Mouse (Mus musculus) CH12.LX (cell line): ENCODE data around the gene Krtap5-3. TPM values are rescaled to one million over a fixed set of nuclear protein-coding genes. Genes with fewer than 3 reads are reported as not detected.
"Not testable (repeated sequence)": the region's sequence is repeated elsewhere in the genome, so short reads cannot be mapped to it uniquely, and the experiment has no call there.

Source experiments
- DNase-seq: peaks from one replicate; pipeline ENCODE4 v3.0.0-alpha.2; 2013; ENCODE audit errors: extremely low read depth
- H3K27ac ChIP-seq: 2 replicates; pipeline ENCODE4 v1.5.1; 2012; ENCODE audit warnings: low read depth, mild to moderate bottlenecking, control low read depth, moderate library complexity; ENCODE audit not compliant: insufficient read depth
- H3K27me3 ChIP-seq: replicated peaks from 2 replicates; pipeline ENCODE3; 2012; ENCODE audit warnings: inconsistent platforms
- H3K36me3 ChIP-seq, 2 experiments: replicated peaks in 1 of 2; 2 replicates each; pipeline versions ENCODE3 to v1.6.1; 2012; ENCODE audit warnings: inconsistent platforms in 1 of 2, low read length in 1 of 2, mild to moderate bottlenecking in 1 of 2, mixed read lengths in 1 of 2, moderate library complexity in 1 of 2; ENCODE audit not compliant: control insufficient read depth in 1 of 2, insufficient read depth in 1 of 2
- H3K4me1 ChIP-seq, 2 experiments: 2 replicates each; pipeline ENCODE4 v1.6.1; 2012; ENCODE audit warnings: inconsistent platforms in 1 of 2, moderate library complexity in 1 of 2; ENCODE audit not compliant: insufficient read depth in 2 of 2, control insufficient read depth in 1 of 2
- H3K4me2 ChIP-seq: 2 replicates; pipeline ENCODE4 v1.6.1; 2012; ENCODE audit warnings: low read depth, mild to moderate bottlenecking, control low read depth; ENCODE audit not compliant: poor library complexity, insufficient read depth, severe bottlenecking
- H3K4me3 ChIP-seq, 3 experiments: fragments of 150-350 bp in 1 of 3; sonication (generic) in 1 of 3; replicated peaks in 1 of 3; 2 replicates each; pipeline versions ENCODE3 to v1.5.1; 2011 to 2012; ENCODE audit warnings: low read depth in 2 of 3, low read length in 2 of 3, mild to moderate bottlenecking in 2 of 3, moderate library complexity in 2 of 3, control low read depth in 1 of 3, improper control_type of control experiment in 1 of 3, inconsistent platforms in 1 of 3, mixed read lengths in 1 of 3; ENCODE audit not compliant: poor library complexity in 1 of 3
- H3K79me2 ChIP-seq: replicated peaks from 2 replicates; pipeline ENCODE4 v1.6.1; 2012; ENCODE audit warnings: mild to moderate bottlenecking, moderate library complexity; ENCODE audit not compliant: control insufficient read depth, poor library complexity, insufficient read depth, severe bottlenecking; ENCODE audit errors: extremely low read depth
- H3K9ac ChIP-seq: 2 replicates; pipeline ENCODE4 v1.6.1; 2012; ENCODE audit warnings: low read depth, mild to moderate bottlenecking, control low read depth, moderate library complexity; ENCODE audit not compliant: insufficient read depth
- H3K9me3 ChIP-seq: replicated peaks from 2 replicates; pipeline ENCODE3; 2012; ENCODE audit warnings: low read length, inconsistent platforms, mixed read lengths
- ELF1 ChIP-seq: IDR thresholded peaks from 2 replicates; pipeline ENCODE4 v1.6.1; 2014; ENCODE audit warnings: low read depth, mild to moderate bottlenecking, inconsistent platforms, low read length, improper control_type of control experiment
- EP300 ChIP-seq: IDR thresholded peaks from 2 replicates; pipeline ENCODE4 v1.6.1; 2011; ENCODE audit warnings: low read length, improper control_type of control experiment
- HCFC1 ChIP-seq: IDR thresholded peaks from 2 replicates; pipeline ENCODE4 v1.6.1; 2012; ENCODE audit warnings: low read depth, mild to moderate bottlenecking, inconsistent platforms, low read length, improper control_type of control experiment
- IRF4 ChIP-seq: IDR thresholded peaks from 2 replicates; pipeline ENCODE4 v1.6.1; 2014; ENCODE audit warnings: low read depth, mild to moderate bottlenecking, inconsistent platforms, low read length, improper control_type of control experiment
- JUND ChIP-seq: conservative IDR thresholded peaks from 2 replicates; pipeline ENCODE4 v1.6.1; 2011; ENCODE audit warnings: low read depth, low read length, improper control_type of control experiment
- KAT2A ChIP-seq: IDR thresholded peaks from 2 replicates; pipeline ENCODE4 v1.6.1; 2012; ENCODE audit warnings: low read length, improper control_type of control experiment, inconsistent platforms; ENCODE audit not compliant: insufficient replicate concordance
- MAFK ChIP-seq: IDR thresholded peaks from 2 replicates; pipeline ENCODE4 v1.6.1; 2011; ENCODE audit warnings: low read length, improper control_type of control experiment; ENCODE audit not compliant: insufficient replicate concordance
- MAZ ChIP-seq: IDR thresholded peaks from 2 replicates; pipeline ENCODE4 v1.6.1; 2012; ENCODE audit warnings: low read depth, mild to moderate bottlenecking, inconsistent platforms, low read length, improper control_type of control experiment, moderate library complexity
- MXI1 ChIP-seq: IDR thresholded peaks from 2 replicates; pipeline ENCODE4 v1.6.1; 2011; ENCODE audit warnings: mild to moderate bottlenecking, low read depth, low read length, improper control_type of control experiment
- MYC ChIP-seq: IDR thresholded peaks from 2 replicates; pipeline ENCODE4 v1.6.1; 2011; ENCODE audit warnings: low read depth, mild to moderate bottlenecking, improper control_type of control experiment, low read length
- NELFE ChIP-seq: IDR thresholded peaks from 2 replicates; pipeline ENCODE4 v1.6.1; 2011; ENCODE audit warnings: low read depth, low read length, improper control_type of control experiment
- POLR2A ChIP-seq: IDR thresholded peaks from 2 replicates; pipeline ENCODE4 v1.6.1; 2011; ENCODE audit warnings: low read depth, mild to moderate bottlenecking, improper control_type of control experiment, low read length
- RAD21 ChIP-seq: IDR thresholded peaks from 2 replicates; pipeline ENCODE4 v1.6.1; 2011; ENCODE audit warnings: low read depth, mild to moderate bottlenecking, low read length, improper control_type of control experiment, moderate library complexity
- RCOR1 ChIP-seq: conservative IDR thresholded peaks from 2 replicates; pipeline ENCODE4 v1.6.1; 2012; ENCODE audit warnings: low read depth, mild to moderate bottlenecking, inconsistent platforms, low read length, improper control_type of control experiment
- SIN3A ChIP-seq: IDR thresholded peaks from 2 replicates; pipeline ENCODE4 v1.6.1; 2012; ENCODE audit warnings: low read length, improper control_type of control experiment, inconsistent platforms
- SMC3 ChIP-seq: IDR thresholded peaks from 2 replicates; pipeline ENCODE4 v1.6.1; 2011; ENCODE audit warnings: low read depth, low read length, improper control_type of control experiment
- UBTF ChIP-seq: IDR thresholded peaks from 2 replicates; pipeline ENCODE4 v1.6.1; 2012; ENCODE audit warnings: low read depth, mild to moderate bottlenecking, inconsistent platforms, low read length, improper control_type of control experiment, moderate library complexity
- USF1 ChIP-seq: IDR thresholded peaks from 2 replicates; pipeline ENCODE4 v1.6.1; 2014; ENCODE audit warnings: low read depth, mild to moderate bottlenecking, inconsistent platforms, low read length, improper control_type of control experiment
- ZMIZ1 ChIP-seq: IDR thresholded peaks from 2 replicates; pipeline ENCODE4 v1.6.1; 2012; ENCODE audit warnings: low read depth, mild to moderate bottlenecking, inconsistent platforms, low read length, improper control_type of control experiment
- ZNF384 ChIP-seq: IDR thresholded peaks from 2 replicates; pipeline ENCODE4 v1.6.1; 2012; ENCODE audit warnings: low read depth, low read length, improper control_type of control experiment, inconsistent platforms
- dilution Hi-C: fragments of 300-500 bp; cut with MboI; formaldehyde crosslinking; loops from 2 replicates; pipeline ENCODE4 v1.14.3; 2020; ENCODE audit warnings: low sequenced_read_pairs; ENCODE audit not compliant: extremely low pct_unique_long_range_greater_than_20kb, extremely low pct_ligation_motif_present
- in situ Hi-C: fragments of 300-500 bp; cut with MboI; formaldehyde crosslinking; loops from 3 replicates; pipeline ENCODE4 v1.14.3; 2019; ENCODE audit warnings: low sequenced_read_pairs, low pct_ligation_motif_present, low pct_unique_long_range_greater_than_20kb, mixed read lengths
- polyA plus RNA-seq: library from polyadenylated mRNA; unstranded; fragments of >175 nt; gene quantifications from 2 replicates; pipeline ENCODE4 v1.2.1, GENCODE M21; 2012; ENCODE audit warnings: low read depth; ENCODE audit not compliant: insufficient read length
- total RNA-seq, 2 experiments: library from RNA; depleted of rRNA; stranded (reverse); fragments of 300-350 nt in 1 of 2; fragments of >200 nt in 1 of 2; gene quantifications; 2 replicates each; pipeline ENCODE4 v1.2.3; 2012 to 2014

Krtap5-3 gene
- total and polyA plus RNA-seq, 3 experiments: not detected

DNA sequence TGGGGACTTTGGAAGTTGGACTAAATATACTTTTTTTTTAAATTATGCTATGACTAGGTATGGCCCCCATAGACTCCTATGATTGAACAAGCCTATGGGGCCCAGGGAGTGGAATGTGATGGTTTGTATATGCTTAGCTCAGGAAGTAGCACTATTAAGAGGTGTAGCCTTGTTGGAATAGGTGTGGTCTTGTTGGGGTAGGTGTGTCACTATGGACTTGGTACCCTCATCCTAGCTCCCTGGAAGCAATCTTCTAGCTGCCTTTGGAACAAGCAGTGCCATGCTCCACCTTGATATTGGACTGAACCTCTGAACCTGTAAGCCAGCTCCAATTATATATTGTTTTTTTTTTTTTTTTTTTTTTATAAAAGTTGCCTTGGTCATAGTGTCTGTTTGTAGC is 4.3 kb downstream of the Krtap5-3 start:
- TF ChIP-seq ZNF384 (no peak), MXI1 (no peak)
- H3K27me3 ChIP-seq: peaks cover 61% of the 10 kb centered on the region
- H3K9me3 ChIP-seq: no peaks in the 10 kb centered on the region
- H3K9ac ChIP-seq: no peak overlapping the region
- H3K36me3 ChIP-seq: no peaks in the 10 kb centered on the region
- DNase-seq: no peak
- H3K4me3 ChIP-seq: no peak overlapping the region
- dilution Hi-C loops: no loop called here
- no peaks in the 10 kb centered on the region for H3K4me1 ChIP-seq
- H3K27ac ChIP-seq: no peak overlapping the region
- no peak overlapping the region for H3K4me2 ChIP-seq
- in situ Hi-C loops: no loop called here
- H3K79me2 ChIP-seq: no peaks in the 10 kb centered on the region

DNA sequence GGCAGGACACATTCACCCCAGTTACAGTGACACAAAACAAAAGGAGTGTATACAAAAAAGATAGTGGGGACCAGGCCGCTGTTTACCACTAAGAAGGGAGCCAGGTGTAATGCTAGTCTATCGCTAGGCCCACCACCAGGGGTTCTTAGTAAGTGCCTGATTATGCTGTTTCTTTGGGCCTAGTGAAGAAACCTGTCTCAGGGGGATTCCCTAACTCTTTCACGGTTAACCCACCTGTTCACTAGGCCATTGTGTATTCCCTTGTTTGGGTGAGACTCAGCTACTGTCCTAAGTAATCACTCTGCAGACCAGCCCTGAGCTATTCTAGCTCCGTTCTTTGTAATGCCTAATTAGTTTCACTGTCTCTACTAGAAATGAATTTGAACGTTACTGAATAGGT is 5.7 kb downstream of the Krtap5-3 start:
- DNase-seq, H3K4me1 ChIP-seq, H3K79me2 ChIP-seq, H3K9me3 ChIP-seq, H3K36me3 ChIP-seq, in situ Hi-C loops, H3K27ac ChIP-seq, dilution Hi-C loops, H3K4me2 ChIP-seq, H3K4me3 ChIP-seq, H3K9ac ChIP-seq: not testable (repeated sequence)
- H3K27me3 ChIP-seq: peaks cover 65% of the 10 kb centered on the region

DNA sequence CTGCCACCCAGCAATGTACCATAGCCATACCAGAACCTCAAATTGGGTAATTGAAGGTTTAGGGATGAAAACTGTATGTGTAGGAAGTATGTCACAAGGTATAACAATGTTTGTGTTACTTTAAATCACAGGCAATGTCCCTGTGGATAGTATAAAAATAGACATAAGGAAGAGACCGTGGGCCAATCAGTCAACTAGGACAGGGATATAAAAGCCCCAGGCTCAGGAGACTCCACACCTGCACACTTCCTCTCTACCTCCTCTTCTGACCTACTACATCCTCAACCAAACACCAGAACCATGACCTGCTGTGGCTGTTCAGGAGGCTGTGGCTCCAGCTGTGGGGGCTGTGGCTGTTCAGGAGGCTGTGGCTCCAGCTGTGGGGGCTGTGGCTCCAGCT is 10.4 kb downstream of the Krtap5-3 start, which contains the start of gene Gm7579:
TSS of gene Gm7579 (plus strand) at position 301 of the 400 bp plus-strand sequence.
- Histone ChIP-seq H3K9ac (no peak within 1 kb of the TSS), H3K9me3 (no peaks in the 10 kb centered on the region), H3K36me3 (no peaks in the 10 kb centered on the region), H3K79me2 (no peaks in the 10 kb centered on the region), H3K4me2 (no peak within 1 kb of the TSS), H3K4me1 (no peaks in the 10 kb centered on the region), H3K27ac (no peak within 1 kb of the TSS), H3K4me3 (no peak within 1 kb of the TSS), H3K27me3 (peaks cover 57% of the 10 kb centered on the region)
- no peak for TF ChIP-seq UBTF
- TF ChIP-seq MYC: no peak
- no peak for TF ChIP-seq USF1
- TF ChIP-seq NELFE: no peak
- TF ChIP-seq KAT2A: no peak
- no peak for TF ChIP-seq JUND
- no peak for TF ChIP-seq HCFC1
- TF ChIP-seq ZMIZ1: no peak
- no peak for TF ChIP-seq POLR2A
- TF ChIP-seq ZNF384: no peak
- no peak for TF ChIP-seq MAFK
- no peak for TF ChIP-seq ELF1
- no peak for TF ChIP-seq EP300
- TF ChIP-seq RCOR1: no peak
- TF ChIP-seq MAZ: no peak
- no peak for TF ChIP-seq RAD21
- TF ChIP-seq SIN3A: no peak
- no peak for TF ChIP-seq IRF4
- TF ChIP-seq SMC3: no peak
- no peak for DNase-seq
- in situ Hi-C loops: no loop called here
- dilution Hi-C loops: no loop called here

DNA sequence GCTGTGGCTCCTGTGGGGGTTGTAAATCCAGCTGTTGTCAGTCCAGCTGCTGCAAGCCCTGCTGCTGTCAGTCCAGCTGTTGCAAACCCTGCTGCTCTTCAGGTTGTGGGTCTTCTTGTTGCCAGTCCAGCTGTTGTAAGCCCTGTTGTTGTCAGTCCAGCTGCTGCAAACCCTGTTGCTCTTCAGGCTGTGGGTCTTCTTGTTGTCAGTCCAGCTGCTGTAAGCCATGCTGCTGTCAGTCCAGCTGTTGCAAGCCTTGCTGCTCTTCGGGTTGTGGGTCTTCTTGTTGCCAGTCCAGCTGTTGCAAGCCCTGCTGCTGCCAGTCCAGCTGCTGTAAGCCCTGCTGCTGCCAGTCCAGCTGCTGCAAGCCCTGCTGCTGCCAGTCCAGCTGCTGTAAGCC is 11.0 kb downstream of the Krtap5-3 start:
- H3K4me2 ChIP-seq, dilution Hi-C loops, H3K9me3 ChIP-seq, H3K79me2 ChIP-seq, H3K4me3 ChIP-seq, H3K4me1 ChIP-seq, H3K9ac ChIP-seq, H3K36me3 ChIP-seq, DNase-seq, in situ Hi-C loops, H3K27ac ChIP-seq: not testable (repeated sequence)
- peaks cover 55% of the 10 kb centered on the region for H3K27me3 ChIP-seq
